Mouse (Mus musculus) myocyte (in vitro differentiated cells): ENCODE data around the gene Dgkq.

Source experiments
- CEBPB ChIP-seq: IDR thresholded peaks from 2 replicates; pipeline ENCODE4 v1.6.1; 2011; ENCODE audit warnings: mild to moderate bottlenecking, moderate library complexity; ENCODE audit not compliant: poor library complexity, insufficient read depth, severe bottlenecking
- E2F4 ChIP-seq: IDR thresholded peaks from one replicate; pipeline ENCODE4 v1.6.1; 2011; ENCODE audit warnings: mild to moderate bottlenecking, control low read depth, moderate library complexity; ENCODE audit not compliant: insufficient read depth
- MYOD1 ChIP-seq, 3 experiments: IDR thresholded peaks; one replicate each; pipeline ENCODE4 v1.6.1; 2011; ENCODE audit warnings: control low read depth in 2 of 3, low read depth in 2 of 3, mild to moderate bottlenecking in 2 of 3, moderate library complexity in 1 of 3; ENCODE audit not compliant: insufficient read length in 2 of 3, control insufficient read depth in 1 of 3
- MYOG ChIP-seq, 3 experiments: IDR thresholded peaks; one replicate each; pipeline ENCODE4 v1.6.1; 2011; ENCODE audit warnings: control low read depth in 2 of 3, low read depth in 2 of 3, mild to moderate bottlenecking in 2 of 3; ENCODE audit not compliant: insufficient read length in 2 of 3, control insufficient read depth in 1 of 3, insufficient read depth in 1 of 3
- POLR2A ChIP-seq: IDR thresholded peaks from one replicate; pipeline ENCODE4 v1.6.1; 2011; ENCODE audit warnings: low read depth, mild to moderate bottlenecking, control low read depth, moderate library complexity; ENCODE audit not compliant: insufficient read length
- POLR2AphosphoS2 ChIP-seq: IDR thresholded peaks from one replicate; pipeline ENCODE4 v1.6.1; 2011; ENCODE audit warnings: low read depth, control low read depth; ENCODE audit not compliant: insufficient read length
- TCF3 ChIP-seq: IDR thresholded peaks from one replicate; pipeline ENCODE4 v1.6.1; 2011; ENCODE audit warnings: low read depth, control low read depth; ENCODE audit not compliant: insufficient read length
- USF1 ChIP-seq: IDR thresholded peaks from one replicate; pipeline ENCODE4 v1.6.1; 2011; ENCODE audit warnings: low read depth, mild to moderate bottlenecking, control low read depth, moderate library complexity

DNA sequence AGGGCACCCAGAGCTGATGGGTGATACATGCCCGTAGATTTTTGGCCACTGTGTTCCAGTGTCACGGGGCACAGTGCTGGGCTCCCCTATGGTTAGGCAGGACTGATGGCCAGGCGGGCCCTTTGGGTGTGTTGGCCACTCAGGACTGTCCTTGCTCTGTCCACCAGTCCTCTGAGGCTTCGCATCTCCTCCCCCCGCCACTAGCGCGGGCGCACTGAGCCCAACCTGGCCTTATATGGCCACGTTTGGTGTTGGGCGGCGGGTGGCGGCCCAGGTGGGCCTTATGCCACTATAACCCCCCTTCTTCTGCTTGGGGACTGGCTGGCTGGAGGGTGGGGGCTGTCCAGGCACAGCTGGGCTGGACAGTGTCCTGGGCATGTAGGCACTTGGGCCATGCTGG is 26.4 kb upstream of the Dgkq start:
- TF ChIP-seq MYOG (IDR thresholded peaks at IDR 0.05; ENCODE audit: control insufficient read depth in 1 of 3, insufficient read depth in 1 of 3, insufficient read length in 2 of 3, low read depth in 2 of 3) (no peak), POLR2A (no peak), POLR2AphosphoS2 (no peak), MYOD1 (IDR thresholded peaks at IDR 0.05; ENCODE audit: control insufficient read depth in 1 of 3, insufficient read length in 2 of 3, low read depth in 2 of 3) (no peak), CEBPB (no peak), E2F4 (no peak), USF1 (no peak), TCF3 (no peak)
